ENCODE assay signal across 12 mouse cellular contexts in genomic region chr15:99129956-99130910, GRCm38 (mm10). TPM values are rescaled to one million over a fixed set of nuclear protein-coding genes. Genes with fewer than 3 reads are reported as not detected.
DNase-seq lines count a peak whose midpoint lies in the region; ATAC-seq lines count a peak whose summit lies in the region.
"Had no signal": no experiment of that assay in that cellular context is flagged by ENCODE, and none has a peak within 500 bp of the region (broad histone marks: within the 10 kb centered on the region; RNA-seq: fewer than 3 reads in every experiment).

No protein-coding gene starts in this region.

- WGBS in heart, embryonic 15.5 days, result 51% methylated on average over 22 of the region's 22 CpGs
- WGBS in limb, embryonic 15.5 days, result 56% methylated on average over 22 of the region's 22 CpGs

- H3K27me3 ChIP-seq in heart, embryonic 15.5 days, result no peaks in the 10 kb centered on the region
- no peaks in the 10 kb centered on the region for H3K27me3 ChIP-seq in limb, embryonic 15.5 days
- H3K27me3 ChIP-seq: hindbrain, embryonic 15.5 days had no signal

- H3K4me3 ChIP-seq in heart, embryonic 15.5 days, result no peak overlapping the region
- H3K4me3 ChIP-seq in limb, embryonic 15.5 days, result no peak overlapping the region
- H3K4me3 ChIP-seq: hindbrain, embryonic 15.5 days had no signal

- no peaks in the 10 kb centered on the region for H3K9me3 ChIP-seq in heart, embryonic 15.5 days (replicated peaks)
- H3K9me3 ChIP-seq in limb, embryonic 15.5 days, result no peaks in the 10 kb centered on the region
- H3K9me3 ChIP-seq: hindbrain, embryonic 15.5 days had no signal

- DNase-seq in heart, postnatal 36 days, result no peak
- DNase-seq in 416B (ENCODE audit: low read depth), result peak; percentile 71
- peak; percentile 61 for DNase-seq in embryo, embryonic 11 days
- DNase-seq in adrenal gland, postnatal 10 days, result no peak
- DNase-seq in Muller cell, postnatal 12 days (ENCODE audit: inconsistent ontology term), result no peak
- DNase-seq in urinary bladder, postnatal 14 days (ENCODE audit: low spot score), result no peak

- peaks cover 29% of the 10 kb centered on the region for H3K4me1 ChIP-seq in heart, embryonic 15.5 days (replicated peaks)
- H3K4me1 ChIP-seq in limb, embryonic 15.5 days, result peaks cover 27% of the 10 kb centered on the region

- H3K9ac ChIP-seq in heart, embryonic 15.5 days, result no peak overlapping the region
- H3K9ac ChIP-seq in limb, embryonic 15.5 days, result no peak overlapping the region
- H3K9ac ChIP-seq: hindbrain, embryonic 15.5 days had no signal

- peak overlapping the region; percentile 27; the same call in 1 of the 2 replicates for H3K4me2 ChIP-seq in heart, embryonic 15.5 days
- no peak overlapping the region for H3K4me2 ChIP-seq in limb, embryonic 15.5 days

- H3K27ac ChIP-seq in heart, embryonic 15.5 days, result peak overlapping the region; percentile 55
- peak overlapping the region; percentile 57 for H3K27ac ChIP-seq in limb, embryonic 15.5 days
- H3K27ac ChIP-seq: hindbrain, embryonic 15.5 days had no signal

- no peaks in the 10 kb centered on the region for H3K36me3 ChIP-seq in heart, embryonic 15.5 days
- 0 out of 2 replicates have a peak, but pooled peaks cover 6% of the 10 kb centered on the region for H3K36me3 ChIP-seq in limb, embryonic 15.5 days
- H3K36me3 ChIP-seq: G1E; hindbrain, embryonic 15.5 days had no signal

- intact Hi-C loops in heart, postnatal 36 days (cut with DNase I), result no loop called here

- ATAC-seq in heart, embryonic 15.5 days (replicated peaks; ENCODE audit: insufficient number of reproducible peaks, insufficient read depth, low FRiP score, low read depth), result no peak
- ATAC-seq in limb, embryonic 15.5 days (ENCODE audit: insufficient number of reproducible peaks, low FRiP score, low TSS enrichment, low read depth), result no peak

RNA-seq across cellular contexts. Expression of gene Spats2, which starts 4.5 kb away (rescaled TPM):
- polyA plus RNA-seq in heart, embryonic 15.5 days (2015; fragmentation: Nextera tagmentation; extraction: Ambion mirVana), result 27.3 and 28.7 TPM in 2 replicates
- total RNA-seq in heart, postnatal 36 days (2021), result 1 to 10 TPM; 6.6 to 7.9 TPM
- 28.7 and 33.1 TPM in 2 replicates for polyA plus RNA-seq in limb, embryonic 15.5 days (2015; fragmentation: Nextera tagmentation; extraction: Ambion mirVana)
- total RNA-seq in adrenal gland, postnatal 10 days (2021), result 10 to 100 TPM; 19.2 to 21.5 TPM
- polyA plus RNA-seq: G1E had no signal

RNA-seq across cellular contexts. Expression of gene Dnajc22, which starts 37.3 kb away (rescaled TPM):
- polyA plus RNA-seq in heart, embryonic 15.5 days (2015; fragmentation: Nextera tagmentation; extraction: Ambion mirVana), result 0.55 and 1.0 TPM in 2 replicates
- total RNA-seq in heart, postnatal 36 days (2021), result under 1 TPM; 0.22 to 0.36 TPM
- polyA plus RNA-seq in limb, embryonic 15.5 days (2015; fragmentation: Nextera tagmentation; extraction: Ambion mirVana), result 0.55 and 0.86 TPM in 2 replicates
- 10 to 100 TPM; 15.0 to 21.8 TPM for total RNA-seq in adrenal gland, postnatal 10 days (2021)
- total RNA-seq: left cerebral cortex, adult 18-20 months; megakaryocyte-erythroid progenitor cell, adult 5-6 weeks had no signal
- polyA plus RNA-seq: G1E had no signal

RNA-seq across cellular contexts. Expression of gene C1ql4, which starts 42.6 kb away (rescaled TPM):
- 0.15 and 0.26 TPM in 2 replicates for polyA plus RNA-seq in heart, embryonic 15.5 days (2015; fragmentation: Nextera tagmentation; extraction: Ambion mirVana)
- total RNA-seq in heart, postnatal 36 days (2021), result not detected
- polyA plus RNA-seq in limb, embryonic 15.5 days (2015; fragmentation: Nextera tagmentation; extraction: Ambion mirVana), result not detected in 2 replicates
- total RNA-seq in adrenal gland, postnatal 10 days (2021), result under 1 TPM in 1 of 2 experiments, not detected in 1; 0.18 TPM
- total RNA-seq: G1E; left cerebral cortex, adult 18-20 months; megakaryocyte-erythroid progenitor cell, adult 5-6 weeks had no signal
- polyA plus RNA-seq: G1E had no signal

RNA-seq across cellular contexts. Expression of gene Troap, which starts 55.9 kb away (rescaled TPM):
- polyA plus RNA-seq in heart, embryonic 15.5 days (2015; fragmentation: Nextera tagmentation; extraction: Ambion mirVana), result 26.8 and 27.9 TPM in 2 replicates
- total RNA-seq in heart, postnatal 36 days (2021), result under 1 TPM; 0.33 to 0.49 TPM
- 22.3 and 26.5 TPM in 2 replicates for polyA plus RNA-seq in limb, embryonic 15.5 days (2015; fragmentation: Nextera tagmentation; extraction: Ambion mirVana)
- 1 to 10 TPM; 8.2 to 9.8 TPM for total RNA-seq in adrenal gland, postnatal 10 days (2021)
- total RNA-seq: left cerebral cortex, adult 18-20 months had no signal

Comparison
In these comparisons a context has a peak if more than half of its experiments do, and no peak if none do; other contexts are left out.
1. DNase-seq: peak in 416B (single experiment) and embryo, embryonic 11 days (single experiment); none in heart, postnatal 36 days (0 of 2), adrenal gland, postnatal 10 days (single experiment), Muller cell, postnatal 12 days (single experiment) and urinary bladder, postnatal 14 days (single experiment).
2. RNA of gene Dnajc22, which starts 37.3 kb away (total RNA-seq): 15.0 to 21.8 TPM in adrenal gland, postnatal 10 days; 0.22 to 0.36 TPM in heart, postnatal 36 days; every median in the first group is over 10 times any median in the second.